Mouse (Mus musculus): ENCODE data around the gene Thsd4.

GRCm38 (mm10) chr9:60286390-60286789 is 235.5 kb downstream of the Thsd4 start:
- TF ChIP-seq POLR2A (IDR thresholded peaks at IDR 0.05; ENCODE audit: insufficient read length, low read depth) (no peak), E2F4 (IDR thresholded peaks at IDR 0.05; ENCODE audit: insufficient read depth) (no peak), REST (IDR thresholded peaks at IDR 0.05; ENCODE audit: insufficient read depth, insufficient read length) (no peak), TCF12 (IDR thresholded peaks at IDR 0.05; ENCODE audit: insufficient read depth, poor library complexity, severe bottlenecking) (no peak), MAX (IDR thresholded peaks at IDR 0.05; ENCODE audit: low read depth) (no peak), SRF (IDR thresholded peaks at IDR 0.05; ENCODE audit: control insufficient read depth, insufficient read length, low read depth) (no peak), USF1 (IDR thresholded peaks at IDR 0.05; ENCODE audit: low read depth) (no peak), MYOD1 (IDR thresholded peaks at IDR 0.05; ENCODE audit: control insufficient read depth in 1 of 3, insufficient read length in 2 of 3, low read depth in 2 of 3) (no peak), POLR2AphosphoS2 (IDR thresholded peaks at IDR 0.05; ENCODE audit: insufficient read length, low read depth) (no peak), CEBPB (IDR thresholded peaks at IDR 0.05; ENCODE audit: insufficient read depth, poor library complexity, severe bottlenecking) (no peak)

All from myocyte (in vitro differentiated cells).